Comparison of ENCODE assay signal across 25 mouse cellular contexts in genomic region chr3:19986123-19986522, GRCm38 (mm10). TPM values are rescaled to one million over a fixed set of nuclear protein-coding genes. Genes with fewer than 3 reads are reported as not detected.
DNase-seq lines count a peak whose midpoint lies in the region; TF ChIP-seq lines count a peak whose summit lies in the region.
"Had no signal": no experiment of that assay in that cellular context is flagged by ENCODE, and none has a peak within 500 bp of the region (broad histone marks: within the 10 kb centered on the region; RNA-seq: fewer than 3 reads in every experiment).

No protein-coding gene starts in this region.

- no peaks in the 10 kb centered on the region for H3K27me3 ChIP-seq in CH12.LX (replicated peaks)
- H3K27me3 ChIP-seq in heart, embryonic 10.5 days (ENCODE audit: insufficient read depth, poor library complexity, severe bottlenecking): no peaks in the 10 kb centered on the region
- H3K27me3 ChIP-seq: embryonic facial prominence, embryonic 13.5 days; embryonic facial prominence, embryonic 15.5 days; forebrain, embryonic 12.5 days; Patski had no signal

- H3K4me2 ChIP-seq in CH12.LX (ENCODE audit: insufficient read depth, low read depth, poor library complexity, severe bottlenecking): peak overlapping the region; percentile 47; the same call in 1 of the 2 replicates
- H3K4me2 ChIP-seq: embryonic facial prominence, embryonic 13.5 days; embryonic facial prominence, embryonic 15.5 days; forebrain, embryonic 12.5 days had no signal

- peak overlapping the region in 1 of 3 experiments; percentile 16 for H3K4me3 ChIP-seq in CH12.LX (replicated peaks in 1 of 3; ENCODE audit: low read depth in 2 of 3, low read length in 2 of 3, poor library complexity in 1 of 3)
- no peak overlapping the region for H3K4me3 ChIP-seq in heart, embryonic 10.5 days
- H3K4me3 ChIP-seq: embryonic facial prominence, embryonic 13.5 days; embryonic facial prominence, embryonic 15.5 days; erythroblast, embryonic 14.5 days; forebrain, embryonic 10.5 days; forebrain, embryonic 12.5 days had no signal

- H3K9ac ChIP-seq in CH12.LX (ENCODE audit: insufficient read depth, low read depth): peak overlapping the region; percentile 27; the same call in 1 of the 2 replicates
- H3K9ac ChIP-seq: embryonic facial prominence, embryonic 13.5 days; embryonic facial prominence, embryonic 15.5 days; forebrain, embryonic 12.5 days had no signal

- no peak for TF ChIP-seq CTCF in CH12.LX (conservative IDR thresholded peaks at IDR 0.05 in 1 of 2, IDR thresholded peaks at IDR 0.05 in 1 of 2; ENCODE audit: low read depth in 2 of 2, low read length in 2 of 2)

- H3K79me2 ChIP-seq in CH12.LX (replicated peaks; ENCODE audit: control insufficient read depth, extremely low read depth, insufficient read depth, poor library complexity, severe bottlenecking): no peaks in the 10 kb centered on the region

- DNase-seq in CD4-positive, CD25-positive, alpha-beta regulatory T cell, adult 2 months (ENCODE audit: low read depth, low spot score): peak; percentile 16
- DNase-seq in CH12.LX (ENCODE audit: extremely low read depth) (peak; percentile 89), MN1 (ENCODE audit: low spot score) (no peak)
- peak; percentile 42 for DNase-seq in induced T-regulatory cell, adult 2 months (ENCODE audit: low read depth)
- DNase-seq in heart, embryonic 10.5 days (ENCODE audit: low spot score): no peak
- DNase-seq in layer of hippocampus, adult 11-12 months (ENCODE audit: low spot score): no peak
- no peak for DNase-seq in left cerebral cortex, adult 8-10 months (ENCODE audit: low spot score in 2 of 2)
- DNase-seq: adrenal gland, adult 2 months; adrenal gland, postnatal 10 days; adrenal gland, postnatal 25 days; B cell, adult 2 months; cerebellum, adult 11 months; cerebellum, adult 18-20 months; cerebellum, adult 8-10 months; cerebellum, adult 9-11 months; cerebellum, postnatal 14 days; cerebellum, postnatal 36 days; embryo, embryonic 11 days had no signal

- H3K36me3 ChIP-seq in CH12.LX (replicated peaks in 1 of 2; ENCODE audit: control insufficient read depth in 1 of 2, insufficient read depth in 1 of 2, low read length in 1 of 2): peaks cover 0 to 2% of the 10 kb centered on the region in 2 experiments
- no peaks in the 10 kb centered on the region for H3K36me3 ChIP-seq in heart, embryonic 10.5 days
- H3K36me3 ChIP-seq: embryonic facial prominence, embryonic 13.5 days; embryonic facial prominence, embryonic 15.5 days; forebrain, embryonic 10.5 days; forebrain, embryonic 12.5 days had no signal

- in situ Hi-C loops in CH12.LX (cut with MboI; ENCODE audit: low pct_ligation_motif_present, low pct_unique_long_range_greater_than_20kb, low sequenced_read_pairs): no loop called here

- H3K9me3 ChIP-seq in CH12.LX (replicated peaks; ENCODE audit: low read length): no peaks in the 10 kb centered on the region
- H3K9me3 ChIP-seq in heart, embryonic 10.5 days: no peaks in the 10 kb centered on the region
- H3K9me3 ChIP-seq: embryonic facial prominence, embryonic 13.5 days; embryonic facial prominence, embryonic 15.5 days; forebrain, embryonic 10.5 days; forebrain, embryonic 12.5 days had no signal

- TF ChIP-seq RAD21 in CH12.LX (IDR thresholded peaks at IDR 0.05; ENCODE audit: low read depth, low read length): no peak; the same call in none of the 2 replicates

- 28% methylated on average over 3 of the region's 3 CpGs for WGBS in heart, embryonic 10.5 days

- TF ChIP-seq EP300 in CH12.LX (IDR thresholded peaks at IDR 0.05; ENCODE audit: low read length): peak; percentile 88

- dilution Hi-C loops in CH12.LX (cut with MboI; ENCODE audit: extremely low pct_ligation_motif_present, extremely low pct_unique_long_range_greater_than_20kb, low sequenced_read_pairs): no loop called here

- peak; percentile 50; the same call in 1 of the 2 replicates for TF ChIP-seq POLR2A in CH12.LX (IDR thresholded peaks at IDR 0.05; ENCODE audit: low read depth, low read length)

- H3K4me1 ChIP-seq in CH12.LX (ENCODE audit: control insufficient read depth in 1 of 2, insufficient read depth in 2 of 2): peaks cover 9 to 28% of the 10 kb centered on the region in 2 experiments
- H3K4me1 ChIP-seq in heart, embryonic 10.5 days: no peaks in the 10 kb centered on the region
- H3K4me1 ChIP-seq: embryonic facial prominence, embryonic 13.5 days; embryonic facial prominence, embryonic 15.5 days; forebrain, embryonic 10.5 days; forebrain, embryonic 12.5 days had no signal

- peak overlapping the region; percentile 55 for H3K27ac ChIP-seq in CH12.LX (ENCODE audit: insufficient read depth, low read depth)
- H3K27ac ChIP-seq in heart, embryonic 10.5 days: no peak overlapping the region
- H3K27ac ChIP-seq: embryonic facial prominence, embryonic 13.5 days; embryonic facial prominence, embryonic 15.5 days; forebrain, embryonic 10.5 days; forebrain, embryonic 12.5 days had no signal

TF ChIP-seq in CH12.LX, 34 proteins besides CTCF, POLR2A, EP300 and RAD21:
- TF ChIP-seq ZMIZ1 (IDR thresholded peaks at IDR 0.05; ENCODE audit: low read depth, low read length): no peak
- TF ChIP-seq UBTF (IDR thresholded peaks at IDR 0.05; ENCODE audit: low read depth, low read length): no peak
- no peak for TF ChIP-seq SIN3A (IDR thresholded peaks at IDR 0.05; ENCODE audit: low read length)
- TF ChIP-seq NRF1 (IDR thresholded peaks at IDR 0.05; ENCODE audit: low read depth, low read length): 0 out of 2 replicates have a peak, but pooled peaks have one; percentile 10
- no peak for TF ChIP-seq RCOR1 (conservative IDR thresholded peaks at IDR 0.05; ENCODE audit: low read depth, low read length)
- peak; percentile 80 for TF ChIP-seq TCF12 (IDR thresholded peaks at IDR 0.05; ENCODE audit: low read depth, low read length)
- peak; percentile 48; the same call in 1 of the 2 replicates for TF ChIP-seq ETS1 (conservative IDR thresholded peaks at IDR 0.05; ENCODE audit: low read depth, low read length)
- no peak for TF ChIP-seq GABPA (IDR thresholded peaks at IDR 0.05; ENCODE audit: insufficient replicate concordance, low read depth, low read length)
- no peak for TF ChIP-seq HCFC1 (IDR thresholded peaks at IDR 0.05; ENCODE audit: low read depth, low read length)
- TF ChIP-seq BHLHE40 (IDR thresholded peaks at IDR 0.05; ENCODE audit: low read depth, low read length): no peak
- TF ChIP-seq USF1 (IDR thresholded peaks at IDR 0.05; ENCODE audit: low read depth, low read length): no peak
- no peak for TF ChIP-seq KAT2A (IDR thresholded peaks at IDR 0.05; ENCODE audit: insufficient replicate concordance, low read length)
- TF ChIP-seq JUN (IDR thresholded peaks at IDR 0.05; ENCODE audit: insufficient read depth, low read depth, low read length): peak; percentile 63
- TF ChIP-seq IRF4 (IDR thresholded peaks at IDR 0.05; ENCODE audit: low read depth, low read length): peak; percentile 92
- 0 out of 2 replicates have a peak, but pooled peaks have one; percentile 39 for TF ChIP-seq TBP (conservative IDR thresholded peaks at IDR 0.05; ENCODE audit: low read depth, low read length)
- TF ChIP-seq POLR2AphosphoS2 (IDR thresholded peaks at IDR 0.05; ENCODE audit: low read depth, low read length): no peak
- peak; percentile 38; the same call in 1 of the 2 replicates for TF ChIP-seq ELF1 (IDR thresholded peaks at IDR 0.05; ENCODE audit: low read depth, low read length)
- no peak; the same call in 1 of the 2 replicates for TF ChIP-seq MAX (IDR thresholded peaks at IDR 0.05; ENCODE audit: low read length)
- TF ChIP-seq CHD2 (IDR thresholded peaks at IDR 0.05; ENCODE audit: low read length): peak; percentile 26; the same call in 1 of the 2 replicates
- TF ChIP-seq MAFK (IDR thresholded peaks at IDR 0.05; ENCODE audit: insufficient replicate concordance, low read length): no peak
- TF ChIP-seq SMC3 (IDR thresholded peaks at IDR 0.05; ENCODE audit: low read depth, low read length): no peak
- TF ChIP-seq USF2 (conservative IDR thresholded peaks at IDR 0.05; ENCODE audit: low read depth, low read length): no peak
- peak; percentile 24; the same call in 1 of the 2 replicates for TF ChIP-seq MYC (IDR thresholded peaks at IDR 0.05; ENCODE audit: low read depth, low read length)
- TF ChIP-seq MAZ (IDR thresholded peaks at IDR 0.05; ENCODE audit: low read depth, low read length): no peak
- TF ChIP-seq MEF2A (IDR thresholded peaks at IDR 0.05; ENCODE audit: borderline replicate concordance, low read depth, low read length): peak; percentile 67
- no peak for TF ChIP-seq ZKSCAN1 (IDR thresholded peaks at IDR 0.05; ENCODE audit: borderline replicate concordance, low read depth, low read length)
- TF ChIP-seq JUND (conservative IDR thresholded peaks at IDR 0.05; ENCODE audit: low read depth, low read length): peak; percentile 79

RNA-seq across cellular contexts. Expression of gene Cp, which starts 29.3 kb away (rescaled TPM):
- total RNA-seq in CH12.LX (2012; rRNA removed) (3.8 and 4.8 TPM in 2 replicates), CH12.LX (2014; rRNA removed) (0.28 and 0.54 TPM in 2 replicates)
- polyA plus RNA-seq in CH12.LX (2012; ENCODE audit: insufficient read length, low read depth): 0.33 TPM in 1 of 2 replicates, not detected in the other
- 0.29 and 0.39 TPM in 2 replicates for polyA plus RNA-seq in heart, embryonic 10.5 days (2016; fragmentation: Nextera tagmentation; extraction: Ambion mirVana)
- 10 to 100 TPM; 10.2 to 14.0 (median 11.4) TPM for total RNA-seq in left cerebral cortex, adult 8-10 months (2022)
- total RNA-seq: MEL had no signal
- polyA plus RNA-seq: erythroblast, embryonic 14.5 days had no signal

RNA-seq across cellular contexts. Expression of gene Hps3, which starts 49.0 kb away (rescaled TPM):
- 17.4 and 18.2 TPM in 2 replicates for total RNA-seq in CH12.LX (2012; rRNA removed)
- total RNA-seq in CH12.LX (2014; rRNA removed): 37.3 and 40.7 TPM in 2 replicates
- polyA plus RNA-seq in CH12.LX (2012; ENCODE audit: insufficient read length, low read depth): 27.2 and 31.8 TPM in 2 replicates
- 9.2 and 11.4 TPM in 2 replicates for polyA plus RNA-seq in heart, embryonic 10.5 days (2016; fragmentation: Nextera tagmentation; extraction: Ambion mirVana)
- 10 to 100 TPM; 15.2 to 16.7 (median 15.8) TPM for total RNA-seq in left cerebral cortex, adult 8-10 months (2022)

Comparison
In these comparisons a context has a peak if more than half of its experiments do, and no peak if none do; other contexts are left out.
1. DNase-seq: peak in CD4-positive, CD25-positive, alpha-beta regulatory T cell, adult 2 months (single experiment), CH12.LX (single experiment) and induced T-regulatory cell, adult 2 months (single experiment); none in heart, embryonic 10.5 days (single experiment), layer of hippocampus, adult 11-12 months (single experiment), MN1 (single experiment) and left cerebral cortex, adult 8-10 months (0 of 2).